Mouse (Mus musculus) gastrocnemius, postnatal 25 days (tissue): ENCODE data around the gene Grip1. TPM values are rescaled to one million over a fixed set of nuclear protein-coding genes. Genes with fewer than 3 reads are reported as not detected.

Experiments used
- DNase-seq: peaks from one replicate; pipeline ENCODE4 v3.0.0; 2022
- total RNA-seq, 2 experiments: library from RNA; stranded (reverse); gene quantifications; 1 replicate in 1 of 2; 2 replicates in 1 of 2; pipeline ENCODE4 v1.2.3; 2021

Gene Grip1
- total RNA-seq, 2 experiments from 2014 or later: 0.08 TPM; not detected in 1

GRCm38 (mm10) chr10:119666386-119666785 lies 212.8 kb downstream of the Grip1 start:
- no peak for DNase-seq

DNA sequence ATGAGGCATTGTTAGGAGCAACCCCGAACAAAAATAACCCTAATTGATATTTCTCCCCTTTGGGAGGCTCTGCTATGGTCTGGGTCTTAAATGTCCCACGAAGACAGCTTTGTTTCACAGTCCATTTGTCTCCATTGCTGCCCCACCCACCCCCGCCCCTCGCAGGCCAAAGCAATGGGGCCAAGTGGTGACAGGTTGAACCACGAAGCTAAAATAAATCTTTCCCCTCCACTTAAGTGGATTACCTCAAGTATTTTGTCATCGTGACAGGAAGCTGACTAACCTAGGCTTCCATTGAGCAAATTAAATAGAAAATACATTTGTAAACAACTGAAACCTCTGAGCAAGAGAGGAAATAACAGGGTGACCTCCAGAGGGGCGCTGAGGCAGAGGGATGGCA lies 216.8 kb downstream of the Grip1 start:
- no peak for DNase-seq

DNA sequence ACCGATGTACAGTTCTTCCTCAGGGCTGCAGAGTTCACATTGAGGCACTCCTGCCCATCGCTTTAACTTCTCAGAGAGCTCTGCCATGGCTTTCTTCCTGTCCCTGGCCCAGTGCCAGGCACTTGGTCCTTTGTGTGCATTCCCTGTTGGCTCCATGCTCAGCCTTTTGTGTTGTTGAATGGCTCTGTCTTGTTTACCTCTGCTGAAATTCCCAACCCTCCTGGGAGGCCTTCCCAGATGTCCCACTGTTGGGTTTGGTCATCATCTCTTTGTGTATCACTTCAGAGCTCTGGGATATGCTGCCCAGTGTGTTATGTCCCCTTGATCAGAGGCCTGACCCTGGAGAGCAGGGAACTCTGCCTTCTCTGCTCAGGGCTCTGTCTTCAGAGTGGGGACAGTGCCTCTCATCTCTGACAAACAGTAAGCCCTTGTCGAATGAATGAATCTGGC lies 230.8 kb downstream of the Grip1 start:
- no peak for DNase-seq

- no peak for DNase-seq
Observed at GRCm38 (mm10) chr10:119691358-119692083, 237.9 kb downstream of the Grip1 start.

DNA sequence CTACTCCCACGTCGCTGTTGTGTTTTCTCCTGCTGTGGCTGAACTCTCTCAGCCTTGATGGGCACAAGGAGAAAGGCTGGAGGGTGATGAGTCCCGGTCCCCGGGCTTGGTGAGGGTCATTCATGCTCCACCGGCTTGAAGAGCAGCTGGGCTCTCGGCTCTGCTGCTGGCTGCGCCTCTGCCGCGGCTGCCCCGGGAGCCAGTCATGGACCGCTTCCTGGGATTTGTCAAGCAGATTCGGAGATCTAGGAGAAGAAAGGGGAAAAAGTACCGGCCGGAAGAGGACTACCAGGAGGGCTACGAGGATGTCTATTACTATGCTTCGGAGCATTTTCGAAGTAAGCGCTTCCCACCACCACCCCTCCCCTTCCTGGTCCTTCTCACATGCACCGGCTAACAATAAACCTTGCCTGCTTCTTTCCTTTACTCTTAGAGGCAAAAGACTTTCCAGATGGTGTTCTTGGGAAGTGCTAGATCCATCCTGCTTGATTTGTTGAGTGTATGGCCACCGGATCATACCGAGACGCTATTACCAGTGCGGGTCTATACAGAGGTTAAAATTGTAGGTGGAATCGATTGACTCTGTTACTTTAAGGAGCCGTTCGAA lies 238.8 kb downstream of the Grip1 start:
- DNase-seq: no peak

GRCm38 (mm10) chr10:119693400-119693799 lies 239.8 kb downstream of the Grip1 start:
- no peak for DNase-seq

DNA sequence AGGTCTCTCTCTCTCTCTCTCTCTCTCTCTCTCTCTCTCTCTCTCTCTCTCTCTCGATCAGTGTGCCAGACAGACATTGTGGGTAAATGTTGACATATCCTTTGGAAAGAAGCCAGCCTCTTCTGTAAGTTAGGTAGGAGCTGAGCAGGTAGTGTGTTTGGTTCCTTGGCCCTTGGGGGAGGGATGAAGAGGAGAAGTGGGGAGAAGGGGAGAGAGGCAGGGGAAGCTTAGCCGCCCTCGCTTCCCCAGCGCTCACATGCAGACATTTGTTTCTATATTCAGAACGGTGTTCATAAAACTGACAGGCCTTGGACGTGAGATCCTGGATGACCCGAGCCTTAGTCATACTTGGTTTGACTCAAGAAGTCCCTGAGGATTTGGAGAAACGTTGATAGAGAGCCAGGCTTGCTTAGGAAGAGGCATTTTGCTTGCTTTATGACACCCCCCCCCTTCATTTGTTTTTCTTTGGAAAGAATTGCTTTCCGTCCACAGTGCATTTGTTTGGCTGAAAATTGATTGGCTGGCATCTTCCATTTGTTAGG lies 243.7 kb downstream of the Grip1 start:
- DNase-seq: no peak

DNA sequence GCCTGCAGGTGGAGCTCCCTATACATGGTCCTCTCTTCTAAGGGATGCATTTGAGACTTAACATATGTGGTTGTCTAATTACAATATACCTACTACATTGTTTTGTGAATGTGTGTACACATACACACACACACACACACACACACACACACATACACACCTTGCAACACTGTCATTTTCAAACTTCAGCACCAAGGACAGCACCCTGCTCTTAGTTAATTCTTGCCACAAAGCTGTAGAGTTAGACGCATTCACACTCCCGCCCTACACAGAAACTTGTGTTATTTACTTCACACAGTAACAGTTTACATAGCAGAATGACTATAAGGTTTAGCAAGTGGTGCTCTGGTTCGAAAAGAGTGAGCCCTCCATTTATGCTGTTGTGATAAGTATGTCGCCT lies 251.7 kb downstream of the Grip1 start:
- no peak for DNase-seq

GRCm38 (mm10) chr10:119706281-119706680 lies 252.7 kb downstream of the Grip1 start:
- no peak for DNase-seq

DNA sequence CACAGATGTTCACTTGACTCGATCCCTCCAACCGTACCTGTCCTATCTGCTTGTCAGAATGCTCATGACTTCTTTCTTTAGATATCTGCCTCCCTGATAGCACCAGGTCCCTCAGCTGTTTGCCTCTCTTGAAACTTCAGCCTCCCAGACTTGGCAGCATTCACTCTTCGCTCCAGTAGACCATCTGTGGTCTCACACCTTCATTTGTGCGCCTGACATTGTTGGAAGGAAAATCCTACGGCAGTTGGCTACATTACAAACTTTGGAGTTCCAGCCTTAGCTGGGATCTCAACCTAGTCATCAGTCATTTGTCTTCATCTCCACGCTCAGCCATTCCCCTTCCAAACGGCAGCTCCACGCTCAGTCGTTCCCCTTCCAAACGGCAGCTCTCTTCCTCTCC lies 253.4 kb downstream of the Grip1 start:
- DNase-seq: no peak

- no peak for DNase-seq
Observed at GRCm38 (mm10) chr10:119721887-119722286, 268.3 kb downstream of the Grip1 start.

DNA sequence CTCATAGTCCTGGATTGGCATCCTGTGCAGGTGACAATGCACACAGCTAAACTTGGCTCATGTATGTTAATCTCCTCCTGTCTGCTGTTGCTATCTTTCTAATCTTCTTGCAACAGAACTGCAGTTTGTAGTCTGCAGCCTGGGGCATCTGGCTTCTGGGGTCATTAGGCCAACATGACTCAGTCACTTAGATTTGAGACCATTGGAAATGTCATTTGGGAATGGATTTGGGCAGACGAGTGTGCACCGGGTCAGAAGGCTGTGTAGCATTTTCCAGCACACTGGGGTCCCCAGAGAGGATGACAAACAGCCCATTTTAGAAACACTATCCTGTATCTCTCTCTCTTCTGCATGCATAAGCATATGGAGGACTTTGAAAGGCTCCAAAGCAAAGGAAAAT lies 268.8 kb downstream of the Grip1 start:
- no peak for DNase-seq

GRCm38 (mm10) chr10:119723671-119724070 lies 270.0 kb downstream of the Grip1 start:
- no peak for DNase-seq

DNA sequence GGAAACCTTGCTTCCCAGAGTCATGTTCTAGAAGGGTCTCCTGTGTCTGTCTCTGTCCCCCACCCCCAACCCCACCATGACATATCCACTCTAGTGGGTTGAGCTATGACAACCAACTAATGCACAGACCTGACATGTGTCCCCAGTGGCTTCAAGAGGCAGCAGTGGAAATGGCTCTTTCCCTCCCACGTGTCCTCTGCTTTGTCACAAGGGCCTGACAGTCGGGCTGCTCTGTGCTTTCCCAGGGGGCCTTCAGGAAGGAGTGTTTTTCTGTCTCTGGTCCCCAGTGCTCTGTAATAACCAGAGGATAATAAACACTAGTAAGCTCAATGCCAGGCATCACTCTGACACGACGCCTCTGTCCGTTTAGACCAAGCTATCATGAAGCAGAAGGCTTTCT lies 271.7 kb downstream of the Grip1 start:
- no peak for DNase-seq

DNA sequence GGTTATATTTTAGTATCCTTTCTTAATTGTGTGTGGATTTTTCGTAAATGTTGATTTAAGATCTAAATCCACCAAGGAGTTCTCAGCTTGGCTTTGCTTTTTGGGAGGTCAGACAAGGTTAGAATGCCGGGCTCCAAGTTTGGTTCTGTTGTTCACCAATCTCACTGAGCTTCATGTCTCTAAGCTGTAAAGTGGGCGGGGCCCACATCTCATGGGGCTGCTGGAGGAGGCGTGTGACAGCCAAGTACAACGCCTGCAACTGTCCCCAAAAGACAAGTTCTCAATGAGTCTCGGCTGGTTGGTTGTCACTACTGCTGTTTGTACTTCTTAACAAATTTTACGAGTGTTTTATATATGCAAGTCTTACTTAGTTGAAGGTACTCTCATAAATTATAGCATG lies 272.3 kb downstream of the Grip1 start:
- DNase-seq: no peak

- no peak for DNase-seq
Observed at GRCm38 (mm10) chr10:119726921-119727320, 273.3 kb downstream of the Grip1 start.

DNA sequence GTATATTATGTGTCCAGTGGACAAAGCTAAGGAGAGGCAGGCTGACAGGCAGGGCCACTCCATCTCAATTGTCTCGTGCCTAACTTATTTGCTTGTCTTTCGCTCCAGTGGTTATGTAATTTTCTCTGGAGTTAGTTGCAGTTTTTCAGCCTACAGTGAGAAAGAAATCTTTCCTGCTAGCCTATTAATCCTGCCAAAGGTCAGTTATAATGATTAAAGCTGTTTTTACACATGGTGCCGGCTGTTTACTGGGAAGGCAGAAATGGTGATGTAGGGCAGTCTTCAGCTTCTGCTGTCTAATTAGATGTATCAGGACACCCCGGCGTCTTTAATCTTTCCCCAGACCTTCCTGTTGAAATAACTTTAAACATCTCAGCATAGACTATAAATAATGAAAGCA lies 276.6 kb downstream of the Grip1 start:
- no peak for DNase-seq

DNA sequence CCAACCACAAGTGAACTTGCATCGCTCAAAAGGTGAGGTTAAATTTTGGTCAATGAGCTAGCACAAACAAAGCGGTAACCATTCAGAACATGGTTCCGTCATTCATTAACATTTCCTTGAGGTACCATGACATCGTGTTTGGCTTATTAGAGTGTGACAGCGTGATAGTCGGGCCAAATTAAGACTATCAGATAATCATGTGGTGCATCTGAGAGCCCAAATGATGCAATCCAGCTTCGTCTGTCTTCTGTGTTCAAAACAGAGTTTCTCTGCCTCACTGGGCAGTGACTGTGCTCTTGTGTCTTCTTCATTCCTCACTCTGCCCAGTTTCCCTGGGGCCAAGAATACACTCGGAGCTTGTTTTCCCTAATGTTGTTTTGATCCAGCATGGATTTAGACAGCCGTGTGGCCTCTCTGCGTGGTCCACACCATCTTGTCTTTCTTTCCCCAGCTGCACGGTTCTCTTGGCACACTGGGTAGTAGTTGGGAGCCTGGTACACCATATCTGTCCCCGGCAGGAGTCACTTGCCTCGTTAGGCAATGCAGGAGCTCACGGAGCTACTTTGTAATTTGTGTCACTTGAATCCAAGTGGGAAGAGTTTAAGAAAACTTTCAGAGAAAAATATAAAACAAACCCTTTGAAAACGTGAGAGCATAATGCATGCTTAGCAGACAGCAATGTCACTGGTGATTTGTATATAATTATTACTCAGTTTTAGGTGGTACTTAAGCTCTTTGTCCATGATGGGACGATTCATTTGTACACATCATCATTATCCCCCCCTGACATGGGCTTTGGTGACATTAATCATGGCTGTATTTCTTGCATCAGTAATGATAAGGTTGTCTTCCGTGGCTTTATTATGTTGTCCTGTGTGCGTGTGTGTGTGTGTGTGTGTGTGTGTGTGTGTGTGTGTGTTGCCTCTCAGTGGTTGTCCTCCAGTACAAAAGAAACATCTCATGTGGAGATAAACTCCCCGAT lies 281.7 kb downstream of the Grip1 start:
- no peak for DNase-seq

GRCm38 (mm10) chr10:119739466-119739865 lies 285.8 kb downstream of the Grip1 start:
- DNase-seq: no peak

DNA sequence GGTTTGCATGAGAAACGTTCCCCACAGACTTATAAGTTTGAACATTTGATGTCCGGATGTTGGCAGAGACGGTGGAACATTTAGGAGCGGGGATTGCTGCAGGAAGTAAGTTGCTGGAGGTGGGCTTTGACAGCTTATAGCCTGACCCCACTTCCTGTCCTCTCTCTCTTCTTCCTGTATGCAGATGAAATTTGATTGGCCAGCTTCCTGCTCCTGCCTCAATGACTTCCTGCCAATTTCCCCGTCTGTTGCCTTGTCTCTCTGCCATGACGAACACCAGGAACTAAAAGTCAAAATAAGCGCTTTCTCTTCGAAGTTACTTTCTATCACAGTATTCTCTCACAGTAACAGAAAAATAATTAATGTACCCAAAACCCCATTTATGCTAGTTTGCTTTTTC lies 289.1 kb downstream of the Grip1 start:
- DNase-seq: no peak

DNA sequence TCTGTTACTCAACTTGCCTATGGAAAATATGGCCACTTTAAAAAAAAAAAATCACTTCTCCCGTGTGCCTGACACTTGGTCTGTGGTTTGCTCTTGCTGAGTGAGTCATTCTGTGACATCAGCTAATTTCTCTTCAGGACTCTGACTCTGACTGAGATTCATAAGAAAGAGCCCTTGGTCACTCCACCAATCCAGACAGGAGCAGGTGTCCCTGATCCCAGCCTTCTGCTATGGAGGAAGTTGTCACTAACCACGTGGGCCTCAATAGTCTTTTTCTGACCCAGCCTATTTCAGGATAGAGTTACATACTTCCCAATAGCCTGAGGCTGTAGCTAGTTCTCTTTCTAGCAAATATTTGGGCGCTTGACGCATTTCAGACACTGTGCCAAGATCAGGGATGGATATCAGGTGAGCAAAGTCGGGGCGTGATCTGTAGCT lies 298.8 kb downstream of the Grip1 start:
- DNase-seq: no peak

- DNase-seq: no peak
Observed at GRCm38 (mm10) chr10:119756271-119756670, 302.6 kb downstream of the Grip1 start.

GRCm38 (mm10) chr10:119757219-119757618 lies 303.6 kb downstream of the Grip1 start:
- DNase-seq: no peak
